Mouse (Mus musculus) forebrain, postnatal 0 days (tissue): ENCODE data around the gene Rrp7a. TPM values are rescaled to one million over a fixed set of nuclear protein-coding genes. Genes with fewer than 3 reads are reported as not detected.
A peak's percentile ranks its signal among the peaks of the same experiment; 100 is the strongest.

Source experiments
- ATAC-seq: fragments of 200-750 bp; cut with Nextera tagmentation; 2 replicates; pipeline ENCODE4 v1.8.0; 2017; ENCODE audit warnings: mild to moderate bottlenecking, moderate library complexity
- DNase-seq: peaks from one replicate; pipeline ENCODE4 v3.0.0-alpha.2; 2015
- H3K27ac ChIP-seq: fragments of 300-500 bp; sonication (generic); 2 replicates; pipeline ENCODE4 v1.5.1; 2014; ENCODE audit warnings: low read depth, mild to moderate bottlenecking, antibody characterized with exemption, low read length, moderate library complexity, mixed read lengths
- H3K27me3 ChIP-seq: fragments of 300-500 bp; sonication (generic); 2 replicates; pipeline ENCODE4 v1.6.1; 2014; ENCODE audit warnings: mild to moderate bottlenecking, low read length, mixed read lengths; ENCODE audit not compliant: insufficient read depth
- H3K36me3 ChIP-seq: fragments of 300-500 bp; sonication (generic); 2 replicates; pipeline ENCODE4 v1.6.1; 2014; ENCODE audit warnings: mild to moderate bottlenecking, moderate library complexity; ENCODE audit not compliant: insufficient read depth
- H3K4me1 ChIP-seq: fragments of 300-500 bp; sonication (generic); 2 replicates; pipeline ENCODE4 v1.6.1; 2014; ENCODE audit warnings: antibody characterized with exemption; ENCODE audit not compliant: insufficient read depth
- H3K4me2 ChIP-seq: fragments of 300-500 bp; sonication (generic); 2 replicates; pipeline ENCODE4 v1.6.1; 2014; ENCODE audit warnings: low read depth, mild to moderate bottlenecking, moderate library complexity
- H3K4me3 ChIP-seq: fragments of 300-500 bp; sonication (generic); 2 replicates; pipeline ENCODE4 v1.5.1; 2014; ENCODE audit warnings: low read depth, low read length, mixed read lengths
- H3K9ac ChIP-seq: fragments of 300-500 bp; sonication (generic); 2 replicates; pipeline ENCODE4 v1.6.1; 2014; ENCODE audit warnings: mild to moderate bottlenecking
- H3K9me3 ChIP-seq: fragments of 300-500 bp; sonication (generic); 2 replicates; pipeline ENCODE4 v1.6.1; 2016; ENCODE audit warnings: low read length
- CTCF ChIP-seq: sonication (generic); IDR thresholded peaks from 2 replicates; pipeline ENCODE4 v1.5.1; 2016; ENCODE audit warnings: antibody characterized with exemption, control low read depth, low read depth
- WGBS: fragments of 180-500 bp; shearing (Covaris S2); extraction: QIAGEN DNeasy Blood & Tissue Kit; methylation state at CpG from one replicate; pipeline ENCODE4 v1.1.7; 2014; 5-methylcytosine and 5-hydroxymethylcytosine counted together
- polyA plus RNA-seq: library from polyadenylated mRNA; unstranded; fragments of >200 nt; fragmentation: Nextera tagmentation; extraction: Ambion mirVana; gene quantifications from 2 replicates; pipeline ENCODE4 v1.2.1, GENCODE M21; 2015
- total RNA-seq: library from RNA; depleted of rRNA; stranded (reverse); fragments of >200 nt; gene quantifications from 2 replicates; pipeline ENCODE4 v1.2.3, GENCODE M21; 2014

The Rrp7a gene
- total and polyA plus RNA-seq, 2 experiments from 2014 or later: 89.5 to 122 TPM

DNA sequence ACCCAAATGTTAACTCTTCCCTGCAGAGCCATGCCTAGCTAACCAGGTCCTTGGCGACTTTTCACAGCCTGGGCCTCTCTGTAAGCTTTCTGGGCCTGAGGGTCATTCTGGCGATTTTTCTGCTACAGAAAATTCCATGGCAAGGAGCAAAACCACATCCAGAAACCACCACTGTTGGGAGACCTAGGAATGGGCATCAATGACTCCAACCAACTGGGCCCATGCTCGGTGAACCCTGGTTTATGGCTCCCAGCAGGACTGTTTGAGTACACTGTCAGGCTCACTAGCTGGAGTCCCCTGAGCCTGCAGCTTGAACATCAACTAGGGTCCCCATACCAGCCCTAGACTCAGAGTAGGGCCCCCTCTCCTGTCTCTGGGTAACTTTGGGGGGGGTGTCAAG is 45.7 kb upstream of the Rrp7a start:
- Histone ChIP-seq H3K27me3 (no peaks in the 10 kb centered on the region), H3K9me3 (no peaks in the 10 kb centered on the region), H3K36me3 (no peaks in the 10 kb centered on the region), H3K27ac (no peak overlapping the region), H3K9ac (no peak overlapping the region), H3K4me1 (0 out of 2 replicates have a peak, but pooled peaks cover 4% of the 10 kb centered on the region), H3K4me2 (no peak overlapping the region), H3K4me3 (no peak overlapping the region)
- DNase-seq (no peak), ATAC-seq (no peak)
- TF ChIP-seq CTCF: no peak
- 89% methylated on average over 3 of the region's 3 CpGs for WGBS

DNA sequence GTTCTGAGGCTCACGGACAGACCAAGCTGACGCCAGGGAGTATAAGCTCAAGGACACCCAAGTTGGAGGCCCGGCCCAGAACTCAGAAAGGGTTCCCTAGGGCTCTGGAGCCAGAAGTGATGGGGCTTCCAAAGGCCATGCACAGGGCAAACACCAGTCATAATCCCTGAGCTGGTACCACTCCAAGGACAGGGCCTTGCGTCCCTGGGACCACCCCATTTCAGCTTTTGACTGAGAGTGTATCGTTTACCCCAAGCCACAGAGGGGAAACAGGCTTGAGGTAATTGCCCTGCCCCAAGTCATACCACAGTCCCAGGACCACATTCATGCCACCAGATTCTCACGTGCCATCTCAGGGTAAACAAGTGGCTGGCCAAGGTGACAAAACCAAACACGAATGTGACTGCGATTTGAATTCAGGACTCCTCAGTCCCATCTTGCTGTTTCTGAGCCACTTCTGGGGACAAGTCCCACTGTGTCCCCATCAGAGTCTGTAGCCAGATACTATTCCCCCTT is 45.0 kb upstream of the Rrp7a start:
- Histone ChIP-seq H3K27ac (no peak overlapping the region), H3K27me3 (no peaks in the 10 kb centered on the region), H3K4me1 (no peaks in the 10 kb centered on the region), H3K9ac (no peak overlapping the region), H3K9me3 (no peaks in the 10 kb centered on the region), H3K4me2 (no peak overlapping the region), H3K4me3 (no peak overlapping the region), H3K36me3 (0 out of 2 replicates have a peak, but pooled peaks cover 3% of the 10 kb centered on the region)
- DNase-seq (no peak), ATAC-seq (no peak)
- WGBS: 94% methylated on average over 8 of the region's 8 CpGs
- TF ChIP-seq CTCF: no peak

DNA sequence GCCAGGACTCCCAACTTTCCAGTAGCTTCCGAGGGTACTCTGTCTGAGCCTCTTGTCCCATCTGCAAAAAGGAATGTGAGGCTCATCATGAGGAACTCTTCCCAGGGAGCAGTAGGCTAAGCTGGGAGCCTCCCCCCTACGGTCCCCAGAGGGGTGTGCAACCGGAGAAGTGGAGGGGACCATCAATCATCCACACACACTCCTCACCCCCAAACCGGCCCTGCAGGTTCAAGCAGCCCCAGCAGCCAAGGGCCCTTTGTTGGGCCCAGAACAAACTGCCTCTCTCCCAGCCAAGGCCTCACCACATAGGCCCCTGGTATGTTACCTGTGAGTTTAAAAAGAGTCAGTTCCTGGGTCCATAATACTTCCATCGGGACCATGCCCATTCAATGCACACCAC is 44.5 kb upstream of the Rrp7a start:
- no peak overlapping the region for H3K4me2 ChIP-seq
- no peak for TF ChIP-seq CTCF
- no peak for ATAC-seq

DNA sequence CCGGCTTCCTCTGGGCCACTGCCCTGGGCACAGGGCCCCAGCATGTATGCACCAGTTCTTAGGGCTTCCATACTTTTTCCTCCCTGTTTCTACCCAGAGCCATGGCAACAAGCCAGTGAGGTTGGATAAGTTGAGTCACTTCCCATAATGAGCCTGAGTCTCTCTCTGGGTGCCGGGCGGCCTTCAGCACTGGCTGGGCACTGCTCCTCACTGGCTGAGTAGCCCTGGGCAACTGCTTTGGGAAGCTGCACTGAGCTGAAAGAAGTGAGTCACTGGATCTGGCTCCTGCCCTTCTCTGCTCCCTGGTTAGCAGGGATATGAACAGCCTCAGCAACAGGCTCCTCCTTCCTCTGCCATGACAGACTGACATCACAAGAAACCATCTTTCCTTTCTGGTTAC is 44.0 kb upstream of the Rrp7a start:
- Histone ChIP-seq H3K4me1 (no peaks in the 10 kb centered on the region), H3K4me3 (no peak overlapping the region), H3K9ac (no peak overlapping the region), H3K27me3 (no peaks in the 10 kb centered on the region), H3K9me3 (no peaks in the 10 kb centered on the region), H3K27ac (no peak overlapping the region), H3K36me3 (0 out of 2 replicates have a peak, but pooled peaks cover 10% of the 10 kb centered on the region), H3K4me2 (no peak overlapping the region)
- no peak for TF ChIP-seq CTCF
- DNase-seq: no peak
- peak; percentile 56; the same call in 1 of the 2 replicates for ATAC-seq
- 76% methylated on average over 3 of the region's 3 CpGs for WGBS

More for the DNA sequence above, 44.5 kb upstream of the Rrp7a start:
- H3K27me3 ChIP-seq: no peaks in the 10 kb centered on the region
- no peaks in the 10 kb centered on the region for H3K9me3 ChIP-seq
- H3K9ac ChIP-seq: no peak overlapping the region
- no peak overlapping the region for H3K4me3 ChIP-seq
- no peak for DNase-seq
- no peaks in the 10 kb centered on the region for H3K4me1 ChIP-seq
- H3K27ac ChIP-seq: no peak overlapping the region
- 0 out of 2 replicates have a peak, but pooled peaks cover 6% of the 10 kb centered on the region for H3K36me3 ChIP-seq
- WGBS: 86% methylated on average over 5 of the region's 5 CpGs

DNA sequence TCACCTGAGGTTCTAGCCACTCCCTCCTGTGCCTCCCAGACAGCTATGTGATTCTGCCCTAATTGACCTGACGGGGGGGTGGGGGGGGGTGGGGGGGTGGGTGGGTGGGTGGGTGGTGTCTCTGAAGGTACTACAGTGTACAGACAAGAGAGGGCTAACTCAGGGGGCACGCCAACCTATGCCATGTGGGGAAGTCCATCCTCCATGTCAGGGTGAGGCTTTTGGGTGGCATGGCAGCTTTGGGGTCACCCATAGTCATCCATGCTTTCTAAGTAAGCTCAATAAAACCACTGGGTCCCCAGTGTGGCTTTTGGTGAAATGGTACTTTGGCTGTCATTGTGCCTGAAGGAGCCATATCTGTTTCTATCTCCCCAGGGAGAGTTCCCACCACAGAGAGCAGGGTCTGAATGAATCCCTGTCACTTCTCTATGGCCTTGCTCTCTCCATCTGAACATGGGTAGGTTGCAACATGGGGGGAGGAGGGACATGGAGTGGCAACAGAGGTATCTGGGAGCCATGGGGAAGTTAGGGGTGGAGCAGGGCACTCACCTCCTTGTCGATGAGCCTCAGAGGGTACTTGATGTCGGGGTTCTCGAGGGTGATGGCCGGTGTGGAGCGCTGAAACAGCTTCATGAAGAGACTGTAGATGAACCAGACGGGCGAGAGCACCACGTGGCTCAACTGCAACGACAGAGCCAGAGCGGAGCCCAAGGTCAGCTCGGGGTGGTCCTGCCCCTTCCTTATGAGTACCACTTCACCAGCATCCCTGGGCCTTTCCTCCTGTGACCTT is 43.1 kb upstream of the Rrp7a start:
- Histone ChIP-seq H3K4me1 (no peaks in the 10 kb centered on the region), H3K4me2 (no peak overlapping the region), H3K9ac (no peak overlapping the region), H3K9me3 (no peaks in the 10 kb centered on the region), H3K4me3 (no peak overlapping the region), H3K36me3 (peaks cover 14% of the 10 kb centered on the region), H3K27ac (no peak overlapping the region), H3K27me3 (no peaks in the 10 kb centered on the region)
- TF ChIP-seq CTCF: no peak
- ATAC-seq (no peak), DNase-seq (no peak)
- 94% methylated on average over 13 of the region's 13 CpGs for WGBS

DNA sequence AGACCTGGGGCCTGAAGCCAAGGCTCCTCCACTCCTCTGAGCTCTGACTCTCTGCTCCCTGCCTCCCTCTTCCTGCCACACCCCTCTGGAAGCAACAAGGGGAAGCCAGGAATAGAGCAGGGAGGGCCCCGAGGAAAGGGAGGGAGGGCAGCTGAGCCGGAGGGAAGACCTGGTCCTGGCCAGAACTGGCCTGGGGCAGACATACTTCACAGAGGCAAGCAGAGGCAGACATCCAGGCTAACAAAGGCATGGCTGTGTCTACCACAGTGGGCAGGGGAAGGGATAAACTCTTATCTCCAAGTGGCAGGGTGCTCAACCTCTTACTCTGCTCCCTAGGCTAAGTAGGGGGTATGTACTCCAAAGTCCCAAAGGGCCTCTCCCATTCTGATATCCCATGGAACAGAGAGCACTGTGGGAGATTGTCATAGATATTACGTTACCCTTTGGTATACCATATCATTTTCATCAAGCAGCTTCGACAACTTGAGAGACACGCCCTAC is 42.4 kb upstream of the Rrp7a start:
- WGBS: 75% methylated on average over 5 of the region's 5 CpGs
- H3K27me3 ChIP-seq: no peaks in the 10 kb centered on the region
- H3K36me3 ChIP-seq: peaks cover 21% of the 10 kb centered on the region
- no peak overlapping the region for H3K27ac ChIP-seq
- no peak overlapping the region for H3K4me2 ChIP-seq
- no peaks in the 10 kb centered on the region for H3K4me1 ChIP-seq
- no peak overlapping the region for H3K9ac ChIP-seq
- TF ChIP-seq CTCF: no peak
- H3K4me3 ChIP-seq: no peak overlapping the region
- no peaks in the 10 kb centered on the region for H3K9me3 ChIP-seq
- ATAC-seq (no peak), DNase-seq (no peak)

DNA sequence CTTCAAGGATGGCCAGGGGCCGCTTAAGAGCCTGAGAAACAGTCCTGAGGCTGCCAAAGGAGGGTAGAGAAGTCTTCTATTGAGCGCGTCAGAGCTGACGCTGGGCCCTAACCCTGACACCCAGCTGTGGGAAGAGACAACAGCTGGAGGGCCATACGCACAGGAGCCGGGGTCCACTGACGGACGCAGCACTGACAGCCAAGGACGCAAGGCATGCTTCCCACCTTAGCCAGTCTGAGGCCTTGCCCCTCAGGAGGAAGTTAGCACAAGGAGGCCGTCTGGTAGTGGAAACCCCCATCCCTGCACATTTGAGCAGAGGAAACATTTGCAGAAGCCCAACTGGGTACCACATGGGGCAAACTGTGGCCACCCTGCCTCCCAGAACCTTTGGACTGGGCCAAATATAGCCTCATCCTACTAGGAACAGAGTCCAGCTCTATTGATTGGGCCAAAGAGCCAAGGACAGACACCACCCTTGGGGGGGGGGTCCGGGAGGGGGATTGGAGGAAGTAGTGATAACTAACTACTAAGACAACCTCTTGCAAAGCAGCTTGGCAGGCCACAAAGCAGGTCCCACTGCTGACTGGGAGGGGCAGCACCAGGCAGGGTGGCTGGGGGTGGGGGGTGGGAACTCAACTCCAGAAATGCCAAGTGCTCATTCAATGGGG is 40.4 kb upstream of the Rrp7a start:
- WGBS: 90% methylated on average over 11 of the region's 11 CpGs
- peaks cover 39% of the 10 kb centered on the region for H3K36me3 ChIP-seq
- DNase-seq: no peak
- no peak overlapping the region for H3K9ac ChIP-seq
- H3K4me1 ChIP-seq: no peaks in the 10 kb centered on the region
- TF ChIP-seq CTCF: no peak
- no peak overlapping the region for H3K4me3 ChIP-seq
- H3K27me3 ChIP-seq: no peaks in the 10 kb centered on the region
- no peaks in the 10 kb centered on the region for H3K9me3 ChIP-seq
- H3K27ac ChIP-seq: no peak overlapping the region
- no peak overlapping the region for H3K4me2 ChIP-seq
- ATAC-seq: no peak
